Mouse (Mus musculus) left cerebral cortex, adult 2 months (tissue): ENCODE data around the gene Inafm2. TPM values are rescaled to one million over a fixed set of nuclear protein-coding genes. Genes with fewer than 3 reads are reported as not detected.

ENCODE experiments used
- DNase-seq, 2 experiments: peaks; one replicate each; pipeline ENCODE4 v3.0.0; 2021 to 2022; ENCODE audit warnings: low spot score in 2 of 2, mixed read lengths in 1 of 2; ENCODE audit errors: extremely low spot score in 1 of 2
- H3K27ac ChIP-seq: fragments of 200-600 bp; 2 replicates; pipeline ENCODE4 v1.8.1; 2022
- H3K4me3 ChIP-seq: fragments of 200-600 bp; 2 replicates; pipeline ENCODE4 v1.8.1; 2022
- CTCF ChIP-seq: fragments of 200-600 bp; IDR thresholded peaks from 2 replicates; pipeline ENCODE4 v1.8.1; 2022; ENCODE audit warnings: antibody characterized with exemption, mild to moderate bottlenecking, moderate library complexity
- intact Hi-C: fragments of 180-260 bp; cut with DNase I; formaldehyde crosslinking; loops from one replicate; pipeline ENCODE4 v1.15.1; 2025
- long read RNA-seq, 2 experiments: library from polyadenylated mRNA; stranded (forward); transcript quantifications; one replicate each; pipeline ENCODE4 v2.0.0; 2021; ENCODE audit warnings: borderline mapping rate in 2 of 2
- total RNA-seq, 2 experiments: library from RNA; stranded (reverse); gene quantifications; 2 replicates each; pipeline ENCODE4 v1.2.3; 2021

Gene Inafm2
- 10 to 100 TPM; 42.7 to 47.9 TPM for total RNA-seq
- long read RNA-seq, experiment 1, transcript Inafm2-201 (1 exons, 3,053 nt): major isoform, 38 of 38 reads
- long read RNA-seq, experiment 1, partial matches to known transcripts: 0 of 38 reads
- long read RNA-seq, experiment 1, other reads (novel, unspliced or antisense): 0 of 38 reads
- long read RNA-seq, experiment 2, transcript Inafm2-201 (1 exons, 3,053 nt): major isoform, 36 of 38 reads
- long read RNA-seq, experiment 2, partial matches to known transcripts: 0 of 38 reads
- long read RNA-seq, experiment 2, other reads (novel, unspliced or antisense): 2 of 38 reads

GRCm38 (mm10) chr2:118745232-118745884 is at the start of gene Inafm2:
Inafm2 (plus strand) TSS chr2:118745758.
- Histone ChIP-seq H3K4me3 (peak within 1 kb of the TSS; percentile 92), H3K27ac (peak within 1 kb of the TSS; percentile 73)
- no peak for TF ChIP-seq CTCF
- DNase-seq: peak; percentile 92 to 93
- intact Hi-C loops: loop anchor here (1.0 to 5.0 kb wide), 3 partner anchors 19 to 117 kb away; partner anchors contain the start of genes Disp2 and Ivd

GRCm38 (mm10) chr2:118696451-118697308 is 48.9 kb upstream of the Inafm2 start:
- Histone ChIP-seq H3K27ac (no peak overlapping the region), H3K4me3 (no peak overlapping the region)
- intact Hi-C loops: no loop called here
- no peak for TF ChIP-seq CTCF
- no peak for DNase-seq

DNA sequence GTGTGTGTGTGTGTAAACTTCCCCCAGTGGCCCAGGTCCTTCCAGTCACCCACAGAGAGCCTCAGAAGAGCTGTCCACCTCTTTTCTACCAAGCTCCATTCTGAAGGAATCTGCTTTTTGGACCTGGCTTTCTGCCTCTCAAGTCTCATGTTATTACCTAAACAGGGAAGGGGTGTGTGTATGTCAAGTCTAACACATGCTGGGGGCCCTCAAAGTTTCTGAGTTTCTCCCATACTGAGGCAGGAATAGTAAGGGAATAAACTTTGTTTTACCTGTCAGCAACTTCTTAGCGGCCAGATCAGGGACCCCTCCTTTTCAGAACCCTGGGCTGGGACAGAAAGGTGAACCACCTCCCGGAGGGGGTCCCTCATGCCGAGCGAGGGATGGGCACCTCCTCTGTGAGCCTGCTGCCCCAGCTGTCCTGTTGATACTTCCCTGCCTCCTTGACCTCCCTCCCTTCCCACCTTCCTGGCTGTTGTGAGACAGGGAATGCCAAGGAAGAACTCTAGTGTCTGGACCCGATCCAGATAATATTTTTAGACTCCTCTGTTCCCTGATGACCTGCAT is 48.2 kb upstream of the Inafm2 start:
- no peak for DNase-seq
- Histone ChIP-seq H3K4me3 (no peak overlapping the region), H3K27ac (no peak overlapping the region)
- TF ChIP-seq CTCF: no peak
- intact Hi-C loops: no loop called here

DNA sequence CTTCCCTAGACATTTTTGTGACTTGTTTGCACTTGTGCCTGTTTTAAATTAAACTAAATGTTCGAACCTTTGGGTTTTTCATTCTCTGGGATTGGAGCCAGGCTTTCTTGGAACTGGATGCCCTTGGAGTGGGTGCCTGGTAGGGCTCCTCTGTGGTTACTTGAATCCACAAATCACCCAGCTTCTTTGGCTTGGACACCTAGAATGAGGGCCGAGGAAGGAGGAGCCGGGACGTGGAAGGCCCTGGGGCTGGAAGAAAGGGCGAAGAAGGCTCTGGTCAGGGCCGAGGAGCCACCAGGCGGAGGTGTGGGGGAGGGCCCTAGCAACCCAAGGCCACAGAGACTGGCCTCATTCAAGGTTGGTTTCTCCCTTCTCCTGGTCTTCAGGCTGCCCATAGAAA is 47.6 kb upstream of the Inafm2 start:
- intact Hi-C loops: no loop called here
- DNase-seq: no peak
- no peak for TF ChIP-seq CTCF
- Histone ChIP-seq H3K27ac (no peak overlapping the region), H3K4me3 (no peak overlapping the region)

DNA sequence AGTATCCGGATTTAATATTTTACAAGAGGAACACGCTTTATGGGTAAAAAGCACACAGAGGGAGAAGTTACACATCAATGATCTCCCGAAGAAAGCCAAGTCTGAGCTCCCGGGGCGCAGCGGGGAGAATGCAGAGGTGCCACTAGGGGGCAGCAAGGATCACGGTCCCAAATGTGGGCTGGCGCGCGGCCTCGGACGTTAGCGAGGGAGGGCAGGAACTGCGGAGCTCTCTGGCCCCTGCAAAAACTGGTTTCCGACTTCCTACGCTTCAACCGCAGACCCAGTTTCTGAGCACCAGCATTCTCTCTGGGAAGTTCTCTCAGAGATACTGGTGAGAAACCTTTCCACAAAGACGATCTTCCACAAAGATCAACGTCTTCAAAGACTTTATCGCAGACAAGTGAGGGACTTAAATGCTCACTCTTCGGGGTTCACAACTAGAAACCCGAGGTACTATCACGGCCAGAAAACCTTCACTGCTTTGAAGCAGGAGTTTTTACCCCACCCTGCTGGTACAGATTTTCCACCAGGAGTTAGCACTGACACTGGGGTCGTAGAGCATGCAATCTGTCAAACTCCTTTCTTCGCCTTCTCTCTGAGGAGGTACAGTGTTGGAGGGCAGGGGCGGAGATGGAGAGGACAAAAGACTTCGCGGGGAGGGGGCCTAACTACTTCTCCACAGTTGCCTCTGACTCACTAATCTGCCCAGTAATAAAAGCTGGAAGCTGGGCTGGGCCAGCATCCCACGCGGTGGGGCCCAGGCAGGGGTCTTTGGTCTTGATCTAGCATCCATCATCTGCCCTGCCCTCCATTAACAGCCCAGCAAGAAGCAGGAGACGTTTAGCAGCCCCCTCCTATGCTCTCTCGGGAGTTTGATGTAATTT is 45.1 kb upstream of the Inafm2 start:
- DNase-seq: peak; percentile 73 to 79
- peak; percentile 94 for TF ChIP-seq CTCF
- intact Hi-C loops: loop anchor here (1.0 to 2.0 kb wide), 2 partner anchors 30 to 183 kb away; no protein-coding TSS in a partner anchor
- Histone ChIP-seq H3K27ac (no peak overlapping the region), H3K4me3 (peak overlapping the region; percentile 25; the same call in 1 of the 2 replicates)

- DNase-seq: no peak
- no peak for TF ChIP-seq CTCF
- H3K4me3 ChIP-seq: no peak overlapping the region; the same call in 1 of the 2 replicates
- no peak overlapping the region for H3K27ac ChIP-seq
- intact Hi-C loops: loop anchor here (2.0 kb wide), 1 partner anchor 30 kb away; no protein-coding TSS in a partner anchor
Observed at GRCm38 (mm10) chr2:118701161-118701560, 44.4 kb upstream of the Inafm2 start.

DNA sequence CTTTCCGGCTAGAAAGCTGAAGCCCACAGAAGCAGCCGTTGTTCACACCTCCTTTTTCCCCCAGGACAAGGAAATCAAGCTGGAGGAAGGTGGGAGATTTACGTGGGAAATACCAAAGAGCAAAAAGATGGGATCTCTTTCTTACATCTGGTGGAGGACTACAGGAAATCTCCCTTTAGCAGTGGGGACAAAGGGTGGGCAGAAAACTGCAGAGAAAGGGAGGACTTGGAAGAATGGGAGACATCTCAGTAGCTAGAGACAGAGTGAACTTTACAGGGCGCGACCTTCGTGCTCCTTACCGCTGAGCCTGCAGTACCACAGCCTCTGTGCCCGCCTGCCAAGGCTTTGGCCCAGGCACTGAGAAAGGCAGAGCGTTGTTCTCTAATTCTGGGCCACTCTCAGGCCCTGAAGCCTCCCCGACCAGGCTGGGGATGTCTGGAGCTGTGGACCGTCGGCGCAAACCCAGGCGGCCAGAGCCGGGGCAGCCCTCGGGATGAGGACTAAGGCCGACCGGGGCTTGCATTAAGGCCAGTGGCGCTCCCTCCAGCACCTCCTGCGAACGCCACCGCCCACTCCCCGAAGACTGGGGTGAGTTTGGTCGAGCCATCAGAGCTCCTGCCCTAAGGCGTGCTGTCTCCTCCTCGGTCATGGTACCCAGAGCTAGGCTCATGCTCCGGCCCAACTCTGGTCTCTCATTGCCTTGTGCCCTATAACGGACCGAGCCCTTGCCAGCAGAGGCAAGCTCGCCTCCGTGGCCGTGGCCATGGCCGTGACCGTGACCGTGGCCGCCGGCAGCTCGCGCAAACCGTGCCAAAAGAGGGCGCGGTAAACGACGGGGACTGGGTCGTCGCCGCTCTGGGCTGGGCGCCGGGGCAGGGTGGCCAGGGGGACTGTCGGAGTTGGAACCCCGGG is 43.3 kb upstream of the Inafm2 start:
- intact Hi-C loops: loop anchor here (2.0 kb wide), 1 partner anchor 29 kb away; no protein-coding TSS in a partner anchor
- H3K27ac ChIP-seq: peak overlapping the region; percentile 82
- TF ChIP-seq CTCF: no peak
- DNase-seq: no peak
- H3K4me3 ChIP-seq: peak overlapping the region; percentile 49

DNA sequence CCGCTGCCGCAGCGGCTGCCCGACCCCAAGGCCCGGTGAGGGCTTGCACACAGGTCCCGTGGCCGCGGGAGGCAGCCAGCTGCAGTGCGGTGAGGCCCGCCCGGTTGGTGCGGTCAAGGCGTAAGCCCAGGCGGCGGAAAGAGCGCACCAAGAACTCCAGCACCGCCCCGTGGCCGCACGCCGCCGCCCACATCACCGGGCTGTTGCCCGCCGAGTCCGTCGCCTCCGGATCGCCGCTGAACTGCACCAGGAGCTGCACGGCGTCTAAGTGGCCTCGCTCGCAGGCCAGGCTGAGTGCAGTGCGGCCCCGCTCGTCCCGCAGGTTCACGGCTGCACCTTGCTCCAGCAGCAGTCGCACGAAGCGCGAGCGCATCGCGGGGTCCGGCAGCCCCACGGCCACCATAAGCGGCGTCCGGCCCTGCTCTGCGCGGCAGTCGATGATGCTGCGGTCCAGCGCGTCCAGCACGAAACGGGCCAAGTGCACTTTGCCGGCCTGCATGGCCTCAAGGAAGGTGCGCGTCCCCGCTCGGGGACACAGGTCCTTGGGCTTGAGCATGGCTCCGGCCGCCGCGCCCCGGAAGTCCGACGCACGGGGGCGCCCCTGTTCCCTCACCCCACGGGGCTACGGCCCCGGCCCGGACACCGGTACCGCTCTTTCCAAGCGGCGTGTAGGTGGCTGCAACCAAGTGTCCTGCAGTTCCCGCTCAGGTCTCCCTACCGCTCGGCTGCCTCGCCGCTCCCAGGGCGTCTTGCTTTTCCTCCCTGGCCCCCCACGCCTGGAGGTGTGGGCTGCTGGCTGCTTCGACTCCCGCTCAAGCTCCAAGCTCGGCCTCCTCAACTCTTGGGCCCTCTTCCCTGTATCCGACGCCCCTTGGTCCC is 42.4 kb upstream of the Inafm2 start:
- Histone ChIP-seq H3K4me3 (peak overlapping the region; percentile 49), H3K27ac (peak overlapping the region; percentile 82)
- DNase-seq: peak; percentile 45 to 48
- intact Hi-C loops: no loop called here
- TF ChIP-seq CTCF: peak; percentile 21; the same call in 1 of the 2 replicates
